Mouse (Mus musculus) cerebellum, adult 2 months (tissue): ENCODE measurements around the gene Pvalb.

Experiments used
- CTCF ChIP-seq: fragments of 200-500 bp; IDR thresholded peaks from 2 replicates; pipeline ENCODE4 v1.5.1; 2011; ENCODE audit warnings: low read depth, mild to moderate bottlenecking, control low read depth, low read length, moderate library complexity, borderline replicate concordance; ENCODE audit not compliant: insufficient read depth
- POLR2A ChIP-seq: fragments of 200-500 bp; IDR thresholded peaks from 2 replicates; pipeline ENCODE4 v1.6.1; 2011; ENCODE audit warnings: low read length, control low read depth, borderline replicate concordance; ENCODE audit not compliant: insufficient read depth

- no peak for TF ChIP-seq CTCF
- no peak for TF ChIP-seq POLR2A
Observed at GRCm38 (mm10) chr15:78210203-78210602, 4.0 kb upstream of the Pvalb start.
